Mouse (Mus musculus) limb, embryonic 12.5 days (tissue): ENCODE measurements at regions not wholly inside any gene's neighbourhood (a gene's known extent, or its start where the extent isn't known, plus 50 kb on each side); places are given as distances from the start of the nearest gene placed in this dataset.

Experiments used
- ATAC-seq: fragments of 200-750 bp; cut with Nextera tagmentation; 2 replicates; pipeline ENCODE4 v1.8.0; 2017; ENCODE audit warnings: low read depth, moderate TSS enrichment; ENCODE audit not compliant: insufficient number of reproducible peaks, insufficient read depth, low FRiP score, low TSS enrichment
- H3K27ac ChIP-seq: fragments of 300-500 bp; sonication (generic); 2 replicates; pipeline ENCODE4 v1.5.1; 2016; ENCODE audit warnings: mild to moderate bottlenecking, moderate library complexity
- H3K27me3 ChIP-seq: fragments of 300-500 bp; sonication (generic); 2 replicates; pipeline ENCODE4 v1.6.1; 2016; ENCODE audit warnings: mild to moderate bottlenecking, moderate library complexity
- H3K36me3 ChIP-seq: fragments of 300-500 bp; sonication (generic); 2 replicates; pipeline ENCODE4 v1.6.1; 2016; ENCODE audit warnings: mild to moderate bottlenecking, moderate library complexity
- H3K4me1 ChIP-seq: fragments of 300-500 bp; sonication (generic); replicated peaks from 2 replicates; pipeline ENCODE4 v1.6.1; 2016
- H3K4me2 ChIP-seq: fragments of 300-500 bp; sonication (generic); 2 replicates; pipeline ENCODE4 v1.6.1; 2016; ENCODE audit warnings: mild to moderate bottlenecking, moderate library complexity
- H3K4me3 ChIP-seq: fragments of 300-500 bp; sonication (generic); replicated peaks from 2 replicates; pipeline ENCODE4 v1.5.1; 2016; ENCODE audit warnings: mild to moderate bottlenecking
- H3K9ac ChIP-seq: fragments of 300-500 bp; sonication (generic); replicated peaks from 2 replicates; pipeline ENCODE4 v1.6.1; 2016; ENCODE audit warnings: mild to moderate bottlenecking, moderate library complexity
- H3K9me3 ChIP-seq: fragments of 300-500 bp; sonication (generic); 2 replicates; pipeline ENCODE4 v1.6.1; 2016; ENCODE audit warnings: mild to moderate bottlenecking, moderate library complexity
- WGBS: fragments of 180-500 bp; shearing (Covaris S2); methylation state at CpG from one replicate; pipeline ENCODE4 v1.1.7; 2016; 5-methylcytosine and 5-hydroxymethylcytosine counted together

- no peaks in the 10 kb centered on the region for H3K36me3 ChIP-seq
- no peak overlapping the region for H3K9ac ChIP-seq
- no peaks in the 10 kb centered on the region for H3K27me3 ChIP-seq
- ATAC-seq = no peak
- H3K4me1 ChIP-seq = no peaks in the 10 kb centered on the region
- no peak overlapping the region for H3K4me3 ChIP-seq
- H3K9me3 ChIP-seq = no peaks in the 10 kb centered on the region
- H3K4me2 ChIP-seq = no peak overlapping the region
- no peak overlapping the region for H3K27ac ChIP-seq
Observed at GRCm38 (mm10) chr14:37208256-37208655, 73.2 kb upstream of the Ghitm start.

- H3K4me1 ChIP-seq = no peaks in the 10 kb centered on the region
- H3K9ac ChIP-seq = no peak overlapping the region
- WGBS = 69% methylated on average over 5 of the region's 5 CpGs
- no peaks in the 10 kb centered on the region for H3K27me3 ChIP-seq
- no peaks in the 10 kb centered on the region for H3K9me3 ChIP-seq
- H3K4me2 ChIP-seq = no peak overlapping the region
- no peak overlapping the region for H3K27ac ChIP-seq
- no peaks in the 10 kb centered on the region for H3K36me3 ChIP-seq
- H3K4me3 ChIP-seq = no peak overlapping the region
- no peak for ATAC-seq
Observed at GRCm38 (mm10) chr14:37189795-37190194, 54.7 kb upstream of the Ghitm start.
